In the genomic region with DNA sequence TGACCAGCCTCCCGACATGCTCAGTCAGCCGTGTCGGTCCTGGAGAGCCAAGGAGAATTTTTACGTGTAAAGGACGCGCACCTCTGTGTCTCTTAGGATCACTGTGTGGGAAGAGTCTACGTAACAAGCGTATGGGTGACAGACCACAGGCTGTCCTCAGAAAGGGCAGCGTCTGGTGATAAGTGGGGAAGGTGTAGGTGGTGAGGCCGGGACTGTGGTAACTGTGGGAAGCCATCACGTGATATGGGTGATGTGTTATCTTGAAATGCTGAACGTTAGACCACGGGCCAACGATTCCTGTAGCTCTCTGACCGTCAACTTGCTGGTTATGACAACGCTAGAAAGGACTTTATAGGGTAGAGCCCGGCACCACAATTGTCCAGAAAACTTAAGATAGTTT, we compare ENCODE assay signal across 19 mouse cellular contexts.
DNase-seq lines count a peak whose midpoint lies in the region; ATAC-seq lines count a peak whose summit lies in the region.
"Had no signal": no experiment of that assay in that cellular context is flagged by ENCODE, and none has a peak within 500 bp of the region (broad histone marks: within the 10 kb centered on the region; RNA-seq: fewer than 3 reads in every experiment).

No protein-coding gene starts in this region.

- H3K9me3 ChIP-seq in intestine, embryonic 14.5 days (ENCODE audit: control insufficient read depth, low read length) = no peaks in the 10 kb centered on the region
- H3K9me3 ChIP-seq in intestine, embryonic 16.5 days (ENCODE audit: control insufficient read depth, low read length) = no peaks in the 10 kb centered on the region
- no peaks in the 10 kb centered on the region for H3K9me3 ChIP-seq in liver, embryonic 16.5 days (replicated peaks; ENCODE audit: control insufficient read depth, low read length)
- H3K9me3 ChIP-seq: heart, embryonic 13.5 days; hindbrain, embryonic 10.5 days; neural tube, embryonic 13.5 days had no signal

- H3K27me3 ChIP-seq in intestine, embryonic 14.5 days (replicated peaks; ENCODE audit: control insufficient read depth, insufficient read depth, low read length) = no peaks in the 10 kb centered on the region
- H3K27me3 ChIP-seq in intestine, embryonic 16.5 days (replicated peaks; ENCODE audit: control insufficient read depth, insufficient read depth, low read length) = no peaks in the 10 kb centered on the region
- H3K27me3 ChIP-seq in liver, embryonic 16.5 days (ENCODE audit: control insufficient read depth, insufficient read depth, low read depth, low read length) = no peaks in the 10 kb centered on the region
- H3K27me3 ChIP-seq: heart, embryonic 13.5 days; neural tube, embryonic 13.5 days had no signal

- no peak overlapping the region for H3K4me2 ChIP-seq in intestine, embryonic 14.5 days (ENCODE audit: low read length)
- H3K4me2 ChIP-seq in intestine, embryonic 16.5 days (ENCODE audit: low read depth, low read length) = no peak overlapping the region
- peak overlapping the region; percentile 13; the same call in 1 of the 2 replicates for H3K4me2 ChIP-seq in liver, embryonic 16.5 days (ENCODE audit: low read depth, low read length)
- H3K4me2 ChIP-seq: heart, embryonic 13.5 days; neural tube, embryonic 13.5 days had no signal

- no peak overlapping the region for H3K9ac ChIP-seq in intestine, embryonic 14.5 days (ENCODE audit: low read length)
- H3K9ac ChIP-seq in intestine, embryonic 16.5 days (ENCODE audit: low read depth, low read length) = no peak overlapping the region
- H3K9ac ChIP-seq in liver, embryonic 16.5 days (ENCODE audit: low read depth, low read length) = no peak overlapping the region
- H3K9ac ChIP-seq: heart, embryonic 13.5 days; neural tube, embryonic 13.5 days had no signal

- no peak overlapping the region for H3K27ac ChIP-seq in intestine, embryonic 14.5 days (ENCODE audit: low read depth)
- no peak overlapping the region for H3K27ac ChIP-seq in intestine, embryonic 16.5 days (ENCODE audit: low read length)
- H3K27ac ChIP-seq in liver, embryonic 16.5 days (ENCODE audit: low read length) = no peak overlapping the region
- H3K27ac ChIP-seq: heart, embryonic 13.5 days; hindbrain, embryonic 10.5 days; neural tube, embryonic 13.5 days had no signal

- peaks cover 4% of the 10 kb centered on the region; the same call in 1 of the 2 replicates for H3K4me1 ChIP-seq in intestine, embryonic 14.5 days (replicated peaks; ENCODE audit: control insufficient read depth, insufficient read depth, low read length)
- peaks cover under 1% of the 10 kb centered on the region for H3K4me1 ChIP-seq in intestine, embryonic 16.5 days (ENCODE audit: control insufficient read depth, insufficient read depth, low read length)
- no peaks in the 10 kb centered on the region; the same call in 1 of the 2 replicates for H3K4me1 ChIP-seq in liver, embryonic 16.5 days (ENCODE audit: control insufficient read depth, low read depth, low read length)
- H3K4me1 ChIP-seq: neural tube, embryonic 13.5 days had no signal

- no peaks in the 10 kb centered on the region for H3K36me3 ChIP-seq in intestine, embryonic 14.5 days (ENCODE audit: control insufficient read depth, insufficient read depth, low read length)
- H3K36me3 ChIP-seq in intestine, embryonic 16.5 days (ENCODE audit: control insufficient read depth, insufficient read depth, low read length) = no peaks in the 10 kb centered on the region
- no peaks in the 10 kb centered on the region for H3K36me3 ChIP-seq in liver, embryonic 16.5 days (ENCODE audit: control insufficient read depth, insufficient read depth)
- H3K36me3 ChIP-seq: heart, embryonic 13.5 days; hindbrain, embryonic 10.5 days; neural tube, embryonic 13.5 days had no signal

- H3K4me3 ChIP-seq in intestine, embryonic 14.5 days (ENCODE audit: low read depth, low read length) = no peak overlapping the region
- no peak overlapping the region for H3K4me3 ChIP-seq in intestine, embryonic 16.5 days (ENCODE audit: low read length)
- no peak overlapping the region for H3K4me3 ChIP-seq in liver, embryonic 16.5 days (ENCODE audit: low read depth, low read length)
- H3K4me3 ChIP-seq: heart, embryonic 13.5 days; hindbrain, embryonic 10.5 days; neural tube, embryonic 13.5 days had no signal

- ATAC-seq in intestine, embryonic 14.5 days (replicated peaks; ENCODE audit: low FRiP score, low TSS enrichment, low read depth) = no peak
- ATAC-seq in intestine, embryonic 16.5 days = no peak
- ATAC-seq in hematopoietic stem cell, adult 5-6 weeks (replicated peaks in 1 of 2; ENCODE audit: insufficient read depth in 1 of 2, low FRiP score in 2 of 2, low TSS enrichment in 1 of 2, low read depth in 1 of 2, poor library complexity in 2 of 2, severe bottlenecking in 2 of 2) = peak; percentile 78 to 79
- ATAC-seq in liver, embryonic 16.5 days (ENCODE audit: low read depth) = peak; percentile 73
- ATAC-seq in inflammation-experienced regulatory T-cells, adult 6 months = no peak
- ATAC-seq: forebrain, embryonic 14.5 days; intestine, postnatal 0 days; lung, postnatal 0 days had no signal

- WGBS in intestine, embryonic 14.5 days = 87% methylated on average over 17 of the region's 17 CpGs
- 87% methylated on average over 17 of the region's 17 CpGs for WGBS in intestine, embryonic 16.5 days
- 20% methylated on average over 17 of the region's 17 CpGs for WGBS in liver, embryonic 16.5 days (ENCODE audit: insufficient replicate concordance)

- peak; percentile 37 for DNase-seq in intestine, embryonic 14.5 days (ENCODE audit: low spot score)
- no peak for DNase-seq in left cerebral cortex, adult 9 months (ENCODE audit: low spot score in 2 of 2)
- DNase-seq in thymus, postnatal 36 days = no peak
- DNase-seq: B cell, adult 2 months; cerebellum, adult 8-10 months; embryo, embryonic 11 days; kidney, postnatal 25 days; layer of hippocampus, adult 9-11 months; thymus, postnatal 4 days had no signal

Comparison
In these comparisons a context has a peak if more than half of its experiments do, and no peak if none do; other contexts are left out.
1. ATAC-seq: peak in hematopoietic stem cell, adult 5-6 weeks (2 of 2) and liver, embryonic 16.5 days (single experiment); none in intestine, embryonic 14.5 days (single experiment), intestine, embryonic 16.5 days (single experiment) and inflammation-experienced regulatory T-cells, adult 6 months (single experiment).